Comparison of ENCODE assay signal across 9 mouse cellular contexts in genomic region chr16:33562874-33563537, GRCm38 (mm10). TPM values are rescaled to one million over a fixed set of nuclear protein-coding genes. Genes with fewer than 3 reads are reported as not detected.
DNase-seq lines count a peak whose midpoint lies in the region; ATAC-seq and TF ChIP-seq lines count a peak whose summit lies in the region.
"Had no signal": no experiment of that assay in that cellular context is flagged by ENCODE, and none has a peak within 500 bp of the region (broad histone marks: within the 10 kb centered on the region; RNA-seq: fewer than 3 reads in every experiment).

No protein-coding gene starts in this region.

- no peak for TF ChIP-seq POLR2A in thymus, adult 2 months (IDR thresholded peaks at IDR 0.05; ENCODE audit: control insufficient read depth, extremely low read depth, insufficient read depth, low read length, poor library complexity)

- H3K27me3 ChIP-seq in hindbrain, embryonic 10.5 days (ENCODE audit: insufficient read depth, poor library complexity, severe bottlenecking) = no peaks in the 10 kb centered on the region
- no peaks in the 10 kb centered on the region for H3K27me3 ChIP-seq in hindbrain, embryonic 14.5 days (ENCODE audit: control insufficient read depth, insufficient read depth, low read length)
- no peaks in the 10 kb centered on the region for H3K27me3 ChIP-seq in thymus, adult 2 months (ENCODE audit: control insufficient read depth, insufficient read depth, low read length)
- no peaks in the 10 kb centered on the region for H3K27me3 ChIP-seq in forebrain, embryonic 16.5 days (replicated peaks; ENCODE audit: control insufficient read depth, insufficient read depth, low read length)
- H3K27me3 ChIP-seq: hindbrain, embryonic 15.5 days had no signal

- H3K9me3 ChIP-seq in hindbrain, embryonic 10.5 days = no peaks in the 10 kb centered on the region
- no peaks in the 10 kb centered on the region for H3K9me3 ChIP-seq in hindbrain, embryonic 14.5 days (ENCODE audit: control insufficient read depth, low read length)
- H3K9me3 ChIP-seq in forebrain, embryonic 16.5 days (ENCODE audit: control insufficient read depth, low read length) = no peaks in the 10 kb centered on the region
- H3K9me3 ChIP-seq: hindbrain, embryonic 15.5 days had no signal

- peaks cover 41% of the 10 kb centered on the region for H3K4me1 ChIP-seq in hindbrain, embryonic 10.5 days (replicated peaks)
- H3K4me1 ChIP-seq in hindbrain, embryonic 14.5 days (replicated peaks; ENCODE audit: control insufficient read depth, insufficient read depth, low read length) = no peaks in the 10 kb centered on the region; the same call in 1 of the 2 replicates
- H3K4me1 ChIP-seq in thymus, adult 2 months (replicated peaks; ENCODE audit: control insufficient read depth, insufficient read depth, low read length) = no peaks in the 10 kb centered on the region
- H3K4me1 ChIP-seq in forebrain, embryonic 16.5 days (replicated peaks; ENCODE audit: control insufficient read depth, insufficient read depth, low read length) = peaks cover 5% of the 10 kb centered on the region; the same call in 1 of the 2 replicates
- H3K4me1 ChIP-seq: hindbrain, embryonic 15.5 days had no signal

- no peaks in the 10 kb centered on the region for H3K36me3 ChIP-seq in hindbrain, embryonic 10.5 days
- no peaks in the 10 kb centered on the region for H3K36me3 ChIP-seq in hindbrain, embryonic 14.5 days (replicated peaks; ENCODE audit: control insufficient read depth, insufficient read depth)
- H3K36me3 ChIP-seq in thymus, adult 2 months (ENCODE audit: control insufficient read depth, insufficient read depth, low read length) = no peaks in the 10 kb centered on the region
- H3K36me3 ChIP-seq in forebrain, embryonic 16.5 days (ENCODE audit: control insufficient read depth, insufficient read depth) = no peaks in the 10 kb centered on the region
- H3K36me3 ChIP-seq: hindbrain, embryonic 15.5 days had no signal

- no peak overlapping the region for H3K4me3 ChIP-seq in hindbrain, embryonic 10.5 days
- H3K4me3 ChIP-seq in hindbrain, embryonic 14.5 days (replicated peaks; ENCODE audit: low read length) = no peak overlapping the region
- H3K4me3 ChIP-seq in thymus, adult 2 months (ENCODE audit: control insufficient read depth, insufficient read depth, low read length) = no peak overlapping the region
- H3K4me3 ChIP-seq in forebrain, embryonic 16.5 days (replicated peaks; ENCODE audit: low read length) = no peak overlapping the region
- H3K4me3 ChIP-seq: hindbrain, embryonic 15.5 days had no signal

- H3K9ac ChIP-seq in hindbrain, embryonic 14.5 days = no peak overlapping the region
- H3K9ac ChIP-seq in forebrain, embryonic 16.5 days (replicated peaks; ENCODE audit: low read depth, low read length) = no peak overlapping the region
- H3K9ac ChIP-seq: hindbrain, embryonic 15.5 days had no signal

- 85% methylated on average over 12 of the region's 12 CpGs for WGBS in hindbrain, embryonic 10.5 days
- WGBS in hindbrain, embryonic 14.5 days = 78% methylated on average over 12 of the region's 12 CpGs
- WGBS in thymus, adult 2 months = 67% methylated on average over 12 of the region's 12 CpGs
- 78% methylated on average over 12 of the region's 12 CpGs for WGBS in forebrain, embryonic 16.5 days

- H3K4me2 ChIP-seq in hindbrain, embryonic 14.5 days (replicated peaks) = no peak overlapping the region
- H3K4me2 ChIP-seq in forebrain, embryonic 16.5 days (ENCODE audit: low read length) = no peak overlapping the region
- H3K4me2 ChIP-seq: hindbrain, embryonic 15.5 days had no signal

- H3K27ac ChIP-seq in hindbrain, embryonic 10.5 days = peak overlapping the region; percentile 77
- no peak overlapping the region for H3K27ac ChIP-seq in hindbrain, embryonic 14.5 days
- no peak overlapping the region for H3K27ac ChIP-seq in thymus, adult 2 months (ENCODE audit: control insufficient read depth, insufficient read depth, low read length)
- H3K27ac ChIP-seq in forebrain, embryonic 16.5 days (ENCODE audit: low read length) = no peak overlapping the region
- H3K27ac ChIP-seq: hindbrain, embryonic 15.5 days had no signal

- ATAC-seq in hindbrain, embryonic 14.5 days (ENCODE audit: low FRiP score) = no peak
- no peak for ATAC-seq in forebrain, embryonic 16.5 days
- ATAC-seq in frontal cortex, adult (ENCODE audit: low TSS enrichment) = no peak

- no peak for TF ChIP-seq CTCF in thymus, adult 2 months (IDR thresholded peaks at IDR 0.05; ENCODE audit: borderline replicate concordance, control insufficient read depth, extremely low read depth, insufficient read depth, low read length, poor library complexity)

- DNase-seq in hindbrain, embryonic 10.5 days (ENCODE audit: low spot score) = no peak
- DNase-seq in hindbrain, embryonic 14.5 days (ENCODE audit: low spot score) = no peak
- DNase-seq in heart, adult 9 months (ENCODE audit: low spot score in 2 of 2) = peak; percentile 63 to 76
- DNase-seq in kidney, adult 8-10 months = peak; percentile 31 to 58
- peak; percentile 44 to 70 for DNase-seq in lung, postnatal 4 days
- no peak for DNase-seq in thymus, adult 2 months

RNA-seq across cellular contexts. Expression of gene Slc12a8, which starts 45.9 kb away (rescaled TPM):
- 0.81 and 0.96 TPM in 2 replicates for polyA plus RNA-seq in hindbrain, embryonic 10.5 days (2016; fragmentation: Nextera tagmentation; extraction: Ambion mirVana)
- 0.75 and 1.1 TPM in 2 replicates for polyA plus RNA-seq in hindbrain, embryonic 14.5 days (2014; fragmentation: Nextera tagmentation; extraction: Ambion mirVana)
- 0.50 and 0.51 TPM in 2 replicates for polyA plus RNA-seq in thymus, adult 2 months (2012; rRNA removed)
- polyA plus RNA-seq in forebrain, embryonic 16.5 days (2015; fragmentation: Nextera tagmentation; extraction: Ambion mirVana) = 0.92 and 1.1 TPM in 2 replicates

Comparison
In these comparisons a context has a peak if more than half of its experiments do, and no peak if none do; other contexts are left out.
1. DNase-seq: peak in heart, adult 9 months (2 of 2), kidney, adult 8-10 months (2 of 2) and lung, postnatal 4 days (2 of 2); none in hindbrain, embryonic 10.5 days (single experiment), hindbrain, embryonic 14.5 days (single experiment) and thymus, adult 2 months (single experiment).